Comparison of ENCODE assay signal across 19 mouse cellular contexts in genomic region chr17:78654841-78655240, GRCm38 (mm10).
"Had no signal": no experiment of that assay in that cellular context is flagged by ENCODE, and none has a peak within 500 bp of the region (broad histone marks: within the 10 kb centered on the region; RNA-seq: fewer than 3 reads in every experiment).

No protein-coding gene starts in this region.

- H3K9me3 ChIP-seq: limb, embryonic 15.5 days had no signal

- H3K4me3 ChIP-seq: intestine, embryonic 15.5 days; limb, embryonic 12.5 days; limb, embryonic 15.5 days; midbrain, embryonic 13.5 days; myocyte; neural tube, embryonic 13.5 days had no signal

- H3K27me3 ChIP-seq: intestine, embryonic 15.5 days; limb, embryonic 12.5 days; limb, embryonic 15.5 days; midbrain, embryonic 13.5 days; neural tube, embryonic 13.5 days had no signal

- H3K9ac ChIP-seq: intestine, embryonic 15.5 days; limb, embryonic 12.5 days; limb, embryonic 15.5 days; liver, embryonic 14.5 days; liver, postnatal 0 days; lung, embryonic 14.5 days; midbrain, embryonic 13.5 days; neural tube, embryonic 13.5 days had no signal

- H3K4me1 ChIP-seq: intestine, embryonic 15.5 days; limb, embryonic 12.5 days; limb, embryonic 15.5 days; midbrain, embryonic 13.5 days; neural tube, embryonic 13.5 days had no signal

- DNase-seq: kidney, adult 11 months; left cerebral cortex, postnatal 4 days; liver, postnatal 0 days; lung, embryonic 14.5 days; right cerebral cortex, adult 18-20 months; right cerebral cortex, postnatal 14 days; right cerebral cortex, postnatal 4 days; thymus, postnatal 25 days had no signal

- ATAC-seq: intestine, embryonic 15.5 days; liver, postnatal 0 days; lung, postnatal 0 days; midbrain, embryonic 13.5 days; midbrain, embryonic 16.5 days had no signal

- H3K27ac ChIP-seq: intestine, embryonic 15.5 days; limb, embryonic 12.5 days; limb, embryonic 15.5 days; liver, embryonic 14.5 days; macrophage; midbrain, embryonic 13.5 days; neural tube, embryonic 13.5 days had no signal

- H3K4me2 ChIP-seq: intestine, embryonic 15.5 days; limb, embryonic 12.5 days; limb, embryonic 15.5 days; liver, embryonic 11.5 days; lung, embryonic 14.5 days; midbrain, embryonic 13.5 days; neural tube, embryonic 13.5 days had no signal
